Mouse (Mus musculus) lung, adult 2 months (tissue): Measurements from ENCODE around the gene Clns1a. TPM values are rescaled to one million over a fixed set of nuclear protein-coding genes. Genes with fewer than 3 reads are reported as not detected.

Source experiments
- DNase-seq: peaks from one replicate; pipeline ENCODE4 v3.0.0; 2022
- H3K4me1 ChIP-seq: fragments of 200-500 bp; 2 replicates; pipeline ENCODE4 v1.6.1; 2011; ENCODE audit warnings: low read length; ENCODE audit not compliant: control insufficient read depth, insufficient read depth
- H3K4me3 ChIP-seq: fragments of 200-500 bp; replicated peaks from 2 replicates; pipeline ENCODE3; 2011; ENCODE audit warnings: low read depth, mild to moderate bottlenecking, control low read depth, low read length; ENCODE audit errors: extremely low read depth
- CTCF ChIP-seq: fragments of 200-500 bp; IDR thresholded peaks from 2 replicates; pipeline ENCODE4 v1.5.1; 2011; ENCODE audit warnings: mild to moderate bottlenecking, low read length, control low read depth; ENCODE audit not compliant: insufficient read depth
- POLR2A ChIP-seq: fragments of 200-500 bp; IDR thresholded peaks from 2 replicates; pipeline ENCODE4 v1.6.1; 2011; ENCODE audit warnings: low read depth, mild to moderate bottlenecking, control low read depth, low read length, borderline replicate concordance; ENCODE audit errors: extremely low read depth
- WGBS: fragments of 180-500 bp; shearing (Covaris S2); methylation state at CpG from one replicate; pipeline ENCODE4 v1.1.7; 2018; 5-methylcytosine and 5-hydroxymethylcytosine counted together
- polyA plus RNA-seq: library from polyadenylated mRNA; depleted of rRNA; stranded (reverse); fragments of >200 nt; gene quantifications from 2 replicates; pipeline ENCODE4 v1.2.3, GENCODE M21; 2012

Clns1a gene
- polyA plus RNA-seq, 1 experiment: 21.6 TPM

GRCm38 (mm10) chr7:97701106-97701505 is 4.7 kb downstream of the Clns1a start:
- Histone ChIP-seq H3K4me3 (no peak overlapping the region), H3K4me1 (peaks cover under 1% of the 10 kb centered on the region; the same call in 1 of the 2 replicates)
- 72% methylated on average over 6 of the region's 6 CpGs for WGBS
- TF ChIP-seq POLR2A: no peak
- TF ChIP-seq CTCF: no peak
- no peak for DNase-seq

GRCm38 (mm10) chr7:97707123-97707522 is 10.7 kb downstream of the Clns1a start:
- TF ChIP-seq POLR2A (no peak), CTCF (no peak)
- no peak for DNase-seq
- WGBS: 58% methylated on average over 4 of the region's 4 CpGs
- no peak overlapping the region for H3K4me3 ChIP-seq
- no peaks in the 10 kb centered on the region; the same call in 1 of the 2 replicates for H3K4me1 ChIP-seq

DNA sequence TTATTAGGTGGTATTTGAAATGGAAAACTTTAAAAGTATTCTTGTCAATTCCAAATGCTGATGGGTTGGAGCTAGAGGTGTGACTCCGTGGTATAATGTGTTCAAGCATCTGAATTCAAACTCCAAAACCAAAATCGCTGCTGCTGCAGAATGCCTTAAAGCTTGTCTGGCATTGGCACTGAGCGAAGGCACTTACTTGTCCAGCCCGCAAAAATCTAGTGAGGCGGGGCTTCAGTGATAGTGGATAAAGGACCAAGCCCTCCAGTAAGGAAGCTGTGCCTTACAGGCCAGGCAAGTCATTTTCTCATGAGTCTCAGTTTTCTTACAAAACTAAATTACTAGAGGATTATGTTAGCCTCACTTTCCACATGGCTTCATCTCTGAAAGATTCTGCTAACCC is 11.4 kb downstream of the Clns1a start:
- no peak for DNase-seq
- H3K4me1 ChIP-seq: no peaks in the 10 kb centered on the region; the same call in 1 of the 2 replicates
- 80% methylated on average over 5 of the region's 5 CpGs for WGBS
- H3K4me3 ChIP-seq: no peak overlapping the region
- TF ChIP-seq POLR2A: no peak
- TF ChIP-seq CTCF: no peak

DNA sequence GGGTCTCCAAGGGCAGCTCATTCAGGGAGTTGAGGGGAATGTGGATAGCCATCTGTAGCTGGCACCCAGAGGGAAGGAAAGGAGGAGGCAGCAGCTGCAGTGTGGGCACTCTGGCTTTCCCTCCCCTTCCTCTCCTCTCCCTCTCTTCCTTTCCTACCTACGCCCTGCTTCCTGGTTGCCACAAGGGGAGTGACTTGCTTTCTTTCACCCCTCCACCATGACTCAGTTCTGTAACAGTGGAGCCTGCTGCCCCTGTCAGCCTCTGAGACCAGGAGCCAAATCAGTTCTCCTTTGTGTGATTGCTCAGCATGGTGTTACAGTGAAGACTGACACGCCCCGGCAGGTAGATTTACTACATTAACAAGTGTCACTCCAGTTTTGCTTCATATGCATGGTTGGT is 12.8 kb downstream of the Clns1a start:
- Histone ChIP-seq H3K4me3 (no peak overlapping the region), H3K4me1 (no peaks in the 10 kb centered on the region; the same call in 1 of the 2 replicates)
- TF ChIP-seq POLR2A (no peak), CTCF (no peak)
- DNase-seq: no peak
- 71% methylated on average over 3 of the region's 3 CpGs for WGBS

DNA sequence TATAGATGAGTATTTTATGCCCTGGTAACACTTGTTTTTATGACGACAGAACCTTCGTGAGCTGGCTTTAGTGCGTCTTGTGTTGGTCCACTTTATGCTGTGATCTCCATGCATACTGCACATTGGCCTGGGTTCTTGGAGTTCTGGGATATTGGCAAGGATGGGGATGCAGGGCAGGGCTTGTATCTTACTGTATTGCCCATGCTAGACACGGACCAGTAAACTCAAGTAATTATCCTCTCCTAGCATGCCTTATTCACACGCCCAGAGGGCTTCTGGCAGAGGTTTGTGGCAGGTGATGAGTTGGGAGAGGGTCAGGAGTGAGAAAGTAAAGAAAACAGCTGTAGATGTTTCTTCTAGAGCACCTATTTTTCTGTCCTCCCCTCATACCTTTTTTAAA is 18.2 kb downstream of the Clns1a start:
- no peak for TF ChIP-seq CTCF
- no peak for DNase-seq
- H3K4me1 ChIP-seq: no peaks in the 10 kb centered on the region
- WGBS: 97% methylated on average over 5 of the region's 5 CpGs
- H3K4me3 ChIP-seq: no peak overlapping the region

- WGBS: 75% methylated on average over 1 of the region's 1 CpGs
- Histone ChIP-seq H3K4me3 (no peak overlapping the region), H3K4me1 (no peaks in the 10 kb centered on the region)
- no peak for DNase-seq
- TF ChIP-seq CTCF: no peak
- TF ChIP-seq POLR2A: no peak
Measured at GRCm38 (mm10) chr7:97717326-97717725, 20.9 kb downstream of the Clns1a start.

- Histone ChIP-seq H3K4me3 (no peak overlapping the region), H3K4me1 (no peaks in the 10 kb centered on the region)
- DNase-seq: no peak
- 82% methylated on average over 5 of the region's 5 CpGs for WGBS
- TF ChIP-seq POLR2A: no peak
- no peak for TF ChIP-seq CTCF
Measured at GRCm38 (mm10) chr7:97719078-97719477, 22.6 kb downstream of the Clns1a start.

GRCm38 (mm10) chr7:97720109-97720508 is 23.7 kb downstream of the Clns1a start:
- H3K4me1 ChIP-seq: no peaks in the 10 kb centered on the region
- no peak for DNase-seq
- TF ChIP-seq CTCF: no peak
- TF ChIP-seq POLR2A: no peak

DNA sequence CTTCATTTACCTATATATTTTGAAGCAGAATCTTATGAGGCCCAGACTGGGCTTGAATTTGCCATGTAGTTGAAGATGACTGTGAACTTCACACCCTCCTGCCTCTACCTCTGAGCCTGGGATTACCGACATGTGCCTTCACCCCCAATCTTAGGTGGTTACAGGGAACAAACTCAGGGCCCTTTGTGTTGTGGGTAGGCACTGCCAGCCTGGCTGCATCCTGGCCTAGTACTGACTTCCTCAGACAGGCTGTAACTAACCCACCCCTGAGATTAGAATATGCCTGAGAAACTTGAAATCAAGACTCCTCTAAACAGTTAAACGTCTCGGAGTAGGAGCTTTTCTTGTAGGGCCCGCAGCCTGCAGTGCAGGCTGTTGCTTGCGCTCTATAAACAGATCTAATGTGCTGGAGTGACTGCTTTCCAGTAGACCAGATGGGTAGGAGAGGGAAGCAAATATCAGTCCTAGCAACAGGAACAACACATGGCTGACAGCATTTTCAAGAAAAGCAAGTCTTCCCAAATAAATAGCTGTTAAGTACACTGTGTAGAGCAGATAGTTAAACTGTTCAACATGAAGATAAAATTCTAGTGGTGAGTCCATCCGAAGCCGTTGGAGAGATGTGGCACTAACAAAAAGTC is 26.0 kb downstream of the Clns1a start:
- H3K4me3 ChIP-seq: no peak overlapping the region
- DNase-seq: no peak
- no peaks in the 10 kb centered on the region for H3K4me1 ChIP-seq
- no peak for TF ChIP-seq POLR2A
- TF ChIP-seq CTCF: no peak
- WGBS: 87% methylated on average over 7 of the region's 7 CpGs

More at GRCm38 (mm10) chr7:97720109-97720508, 23.7 kb downstream of the Clns1a start:
- WGBS: 85% methylated on average over 5 of the region's 5 CpGs
- no peak overlapping the region for H3K4me3 ChIP-seq
